Mouse (Mus musculus): ENCODE measurements at regions not wholly inside any gene's neighbourhood (a gene's known extent, or its start where the extent isn't known, plus 50 kb on each side); places are given as distances from the start of the nearest gene placed in this dataset.

- no peak for TF ChIP-seq CTCF (IDR thresholded peaks at IDR 0.05; ENCODE audit: low read depth)
- no peak for TF ChIP-seq EP300 (IDR thresholded peaks at IDR 0.05; ENCODE audit: low read depth)
Observed at GRCm38 (mm10) chr14:76804447-76805150, 232.0 kb upstream of the Ccdc122 start.
